ENCODE assay signal across 16 mouse cellular contexts in the genomic region with DNA sequence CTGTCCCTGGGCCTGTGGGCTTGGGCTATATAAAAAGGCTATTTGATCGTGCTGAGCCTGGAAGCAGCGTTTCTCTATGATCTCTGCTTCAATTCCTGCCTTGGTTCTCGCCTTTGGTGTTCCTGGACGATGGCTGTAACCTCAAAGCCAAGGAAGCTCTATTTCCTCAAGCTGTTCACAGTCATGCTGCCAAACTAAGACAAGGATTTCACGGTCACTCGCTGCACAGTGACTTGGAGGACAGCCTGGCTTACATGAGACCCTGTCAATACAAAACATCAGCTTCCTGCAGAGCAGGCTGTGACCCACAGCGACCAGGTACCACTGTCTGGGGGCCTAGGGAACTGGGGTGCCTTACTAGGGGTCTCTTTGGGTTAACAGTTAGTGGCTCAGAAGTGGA.
"Had no signal": no experiment of that assay in that cellular context is flagged by ENCODE, and none has a peak within 500 bp of the region (broad histone marks: within the 10 kb centered on the region; RNA-seq: fewer than 3 reads in every experiment).

No protein-coding gene starts in this region.

- DNase-seq: heart, postnatal 10 days; heart, postnatal 14 days; heart, postnatal 36 days; heart, postnatal 4 days; kidney, adult 11 months; kidney, adult 18-20 months; kidney, adult 2 months; kidney, adult 8-10 months; kidney, adult 9 months; kidney, postnatal 10 days; kidney, postnatal 14 days; kidney, postnatal 25 days; kidney, postnatal 36 days; kidney, postnatal 4 days; layer of hippocampus, adult 9-11 months; layer of hippocampus, postnatal 36 days had no signal
